Mouse (Mus musculus) thymus, postnatal 10 days (tissue): ENCODE data around the gene Gstp1.
"Not testable (repeated sequence)": the region's sequence is repeated elsewhere in the genome, so short reads cannot be mapped to it uniquely, and the experiment has no call there.

Experiments used
- DNase-seq, 2 experiments: peaks; one replicate each; pipeline ENCODE4 v3.0.0; 2021; ENCODE audit warnings: low spot score in 2 of 2

Gene Gstp1

DNA sequence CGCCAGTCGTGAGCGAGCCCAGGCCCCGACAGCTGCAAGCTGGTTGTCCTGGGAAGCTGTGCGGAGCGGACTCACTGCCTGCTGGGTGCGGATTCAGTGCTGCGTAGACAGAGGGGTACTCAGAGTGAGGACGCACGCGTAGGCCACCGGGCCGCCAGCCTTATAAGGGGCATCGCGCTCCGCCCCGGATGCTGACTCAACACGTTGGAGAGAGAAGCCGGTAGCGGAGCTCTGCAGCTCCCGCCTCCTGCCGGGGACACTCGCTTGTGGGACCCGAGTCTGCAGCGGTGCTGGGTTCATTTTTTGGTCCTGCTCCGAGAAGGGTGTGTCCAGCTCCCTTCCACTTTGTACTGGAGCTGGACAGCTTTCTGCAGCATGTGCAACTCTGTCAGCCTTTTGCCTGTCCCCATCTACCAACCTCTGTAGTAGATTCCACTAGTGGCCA, at the start of gene Gstp1:
Gstp1 (minus strand) TSS at position 198 of the 445 bp plus-strand sequence.
- peak; percentile 81 to 85 for DNase-seq

DNA sequence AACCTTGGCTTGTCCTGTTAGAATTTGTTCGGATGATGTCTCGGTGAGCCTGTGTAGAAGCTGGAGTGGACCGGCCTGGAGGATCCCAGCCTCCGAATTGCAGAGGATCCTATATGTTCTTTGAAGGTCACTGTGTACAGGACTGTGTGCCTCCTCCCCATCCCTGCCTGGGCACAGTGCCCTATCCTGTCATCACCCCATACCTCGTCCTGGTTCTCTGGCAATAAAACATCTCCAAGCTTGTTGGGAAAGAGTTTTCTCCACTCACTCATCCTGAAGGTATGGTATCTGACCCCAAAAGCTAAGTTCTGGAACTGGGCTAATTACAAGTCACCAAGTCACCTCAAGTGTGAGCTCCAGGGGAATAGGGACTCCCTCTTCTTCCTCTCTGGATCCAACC, 49.3 kb upstream of the Gstp1 start:
- DNase-seq, result no peak

DNA sequence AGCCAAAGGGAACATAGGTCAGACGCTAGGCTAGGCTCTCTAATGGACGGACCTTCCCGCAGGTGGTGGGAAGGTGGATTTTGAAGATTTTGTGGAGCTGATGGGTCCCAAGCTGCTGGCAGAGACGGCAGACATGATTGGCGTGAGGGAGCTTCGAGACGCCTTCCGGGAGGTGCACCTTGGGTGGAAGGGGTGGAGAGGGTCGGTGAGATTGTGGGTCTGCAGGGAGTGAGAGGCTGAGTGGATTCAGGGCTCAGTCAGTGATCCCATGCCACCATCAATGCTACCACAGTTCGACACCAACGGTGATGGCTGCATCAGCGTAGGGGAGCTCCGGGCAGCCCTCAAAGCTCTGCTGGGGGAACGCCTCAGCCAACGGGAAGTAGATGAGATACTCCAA, 48.4 kb upstream of the Gstp1 start:
- DNase-seq, result no peak

DNA sequence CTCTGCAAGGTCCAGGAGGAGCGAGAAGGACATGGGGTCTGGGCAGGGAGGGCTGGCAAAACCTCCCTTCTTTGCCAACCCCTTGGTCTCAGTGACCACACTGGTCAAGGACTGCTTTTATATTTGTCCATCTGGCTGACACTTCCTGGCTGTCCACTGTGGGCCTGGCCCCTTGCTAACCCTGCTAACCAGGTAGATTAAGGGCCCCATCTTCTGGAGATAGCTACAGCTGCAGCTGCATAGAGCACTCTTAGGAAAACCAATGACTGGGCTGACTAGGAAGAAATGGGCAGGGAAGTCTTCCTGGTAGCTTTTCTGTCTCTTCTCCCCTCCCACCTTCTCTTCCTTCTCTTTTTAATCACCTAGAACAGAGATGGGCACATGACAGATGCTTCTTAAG, 47.2 kb upstream of the Gstp1 start:
- DNase-seq, result no peak

DNA sequence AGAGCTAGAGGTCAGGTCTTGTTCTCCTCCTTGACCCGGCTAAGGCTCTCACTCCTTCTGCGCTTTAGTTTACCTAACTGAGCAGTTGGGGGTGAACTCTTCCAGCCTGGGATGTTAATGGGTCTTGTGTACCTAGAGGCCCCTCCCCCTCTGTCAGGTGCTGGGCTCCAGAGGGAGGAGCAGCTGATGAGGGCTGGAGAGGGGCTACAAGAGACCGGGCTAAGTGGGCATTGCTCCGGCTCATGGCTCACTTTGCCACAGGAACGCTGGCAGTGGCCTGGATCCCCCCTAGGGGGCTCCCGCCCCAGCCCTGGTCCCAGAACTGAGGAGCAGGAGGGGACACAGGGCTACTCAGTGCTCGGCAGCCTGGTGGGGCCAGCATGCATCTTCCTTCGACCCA, 46.0 kb upstream of the Gstp1 start:
- DNase-seq, result no peak

DNA sequence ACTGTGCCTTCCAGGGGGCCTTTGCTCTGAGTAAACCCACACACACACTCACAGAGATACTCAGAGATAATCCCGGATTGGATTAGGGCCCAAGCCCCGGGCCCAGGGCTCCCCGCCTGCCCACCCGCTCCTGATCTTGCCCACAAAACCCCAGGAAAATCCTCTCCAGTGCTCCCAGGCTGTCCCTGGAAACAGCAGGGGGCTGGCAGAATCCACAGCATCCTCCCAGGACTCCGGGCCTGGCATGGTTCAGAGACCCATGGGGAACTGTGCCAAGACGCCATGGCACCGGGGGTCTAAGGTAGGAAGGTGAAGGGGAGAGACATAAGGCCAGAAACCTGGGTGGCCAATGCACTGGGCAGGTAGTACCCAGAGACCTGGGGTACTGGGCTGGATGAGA, 45.5 kb upstream of the Gstp1 start:
- no peak for DNase-seq

DNA sequence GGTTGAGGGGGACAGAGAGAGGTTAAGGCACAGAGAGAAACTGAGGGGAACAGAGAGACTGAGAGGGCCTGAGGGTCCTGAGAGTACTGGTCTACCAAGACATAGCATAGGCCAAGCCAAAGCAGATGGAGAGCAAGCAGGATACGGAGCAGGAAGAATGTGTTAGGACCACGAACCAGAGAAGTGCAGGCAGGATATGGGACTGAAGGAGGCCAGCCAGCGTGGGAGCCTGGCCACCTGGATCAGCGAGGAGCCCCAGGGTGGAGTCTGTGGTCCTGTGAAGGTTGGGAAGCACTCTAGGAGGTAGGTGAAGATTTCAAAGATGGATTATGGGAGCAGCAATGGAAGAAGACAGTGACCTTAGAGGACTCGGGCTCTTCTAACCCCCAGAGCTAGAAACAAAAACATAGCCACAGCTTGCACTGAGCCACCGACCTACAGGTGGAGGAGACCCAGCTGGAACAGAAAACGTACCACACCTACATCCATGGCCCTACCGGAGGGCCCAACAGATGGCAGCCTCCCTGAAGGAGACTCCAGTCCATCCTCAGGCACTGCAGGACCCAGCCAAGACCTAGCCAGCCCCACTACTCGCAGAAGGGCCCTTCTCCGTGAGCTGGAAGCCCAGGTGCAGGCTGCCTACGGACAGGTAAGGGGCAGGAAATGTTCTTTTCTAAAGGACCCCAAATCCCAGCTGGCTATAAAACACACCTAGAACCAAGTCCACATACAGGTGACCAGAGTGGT, 44.6 kb upstream of the Gstp1 start:
- no peak for DNase-seq

DNA sequence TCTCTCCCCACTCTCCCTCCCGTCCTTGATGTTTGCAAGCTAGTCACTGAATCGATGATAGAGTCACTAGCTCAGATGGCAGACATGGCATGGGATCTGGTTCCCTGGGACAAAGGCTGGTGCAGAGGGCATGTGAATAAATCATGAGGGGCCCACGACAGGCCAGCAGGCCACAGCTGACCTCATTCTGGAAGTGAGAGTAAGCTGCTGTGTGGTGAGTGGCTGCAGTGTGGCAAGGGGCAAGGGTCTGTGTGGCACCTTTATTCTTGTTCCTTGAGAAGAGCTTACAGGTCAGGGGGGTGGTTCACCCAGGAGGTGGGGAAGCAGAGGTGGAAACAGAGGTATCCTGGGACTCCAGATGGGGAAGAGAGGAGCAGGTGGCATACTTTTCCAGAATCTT, 43.6 kb upstream of the Gstp1 start, which contains the start of gene Cabp2:
Cabp2 (plus strand) TSS at position 185 of the 400 bp plus-strand sequence.
- DNase-seq, result no peak

DNA sequence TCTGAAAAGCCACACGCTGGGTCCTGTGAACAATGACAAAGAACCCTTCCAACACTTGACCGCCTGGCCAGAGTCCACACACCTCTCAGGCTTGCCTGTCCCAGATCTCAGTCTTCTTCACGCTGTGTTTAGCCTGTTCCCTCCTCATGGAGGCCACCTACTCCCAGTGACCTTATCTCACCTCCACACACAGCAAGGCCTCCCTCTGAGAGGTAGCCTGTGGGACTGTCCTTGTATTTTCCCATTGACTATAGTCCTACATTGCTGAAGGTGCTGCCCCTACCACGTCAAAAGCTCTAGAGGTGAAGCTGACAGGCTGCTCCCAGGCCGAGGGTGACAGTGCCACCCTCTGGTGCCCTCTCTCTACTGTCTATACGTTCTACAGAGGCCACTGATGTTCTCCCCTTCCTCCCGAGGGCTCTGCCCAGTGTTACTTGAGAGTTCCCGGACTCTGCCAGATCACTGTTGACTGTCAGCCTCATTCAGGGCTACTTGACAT, 42.8 kb upstream of the Gstp1 start:
- DNase-seq, result no peak

DNA sequence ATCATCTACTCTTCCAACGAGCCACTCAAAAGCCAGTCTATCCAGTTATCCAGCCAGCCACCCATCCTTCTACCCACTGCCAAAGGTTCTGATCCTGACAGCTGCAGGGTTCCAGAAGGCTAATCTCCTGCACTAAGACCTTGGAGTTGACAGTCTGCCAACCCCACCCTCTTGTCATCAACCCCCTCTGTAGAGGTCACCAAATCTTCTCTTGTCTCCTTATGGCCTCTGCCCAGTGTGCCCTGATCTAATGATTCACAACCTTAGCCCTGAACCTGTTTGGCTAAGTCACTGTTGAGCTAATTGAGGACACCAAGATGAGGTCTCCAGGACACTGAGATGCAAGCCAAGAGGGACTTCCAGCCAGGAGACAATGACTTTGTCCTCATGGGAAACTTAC, 41.8 kb upstream of the Gstp1 start:
- no peak for DNase-seq

DNA sequence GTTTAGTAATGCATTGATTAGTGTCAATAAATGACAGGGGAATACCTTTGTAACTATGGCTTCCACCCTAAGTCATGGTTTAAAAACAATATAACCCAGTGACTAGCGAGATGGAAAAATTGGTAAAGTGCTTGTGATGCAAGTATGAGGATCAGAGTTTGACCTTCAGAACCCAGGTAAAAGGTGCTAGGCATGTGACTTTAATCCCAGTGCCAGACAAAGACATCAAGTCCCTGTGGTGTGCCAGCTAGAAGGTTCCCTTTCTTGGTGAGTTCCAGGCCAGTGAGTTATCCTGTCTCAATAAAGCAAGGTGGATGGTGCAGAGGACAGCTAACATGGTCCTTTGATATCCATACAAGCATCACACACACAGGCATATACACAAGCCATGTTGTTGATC, 37.7 kb upstream of the Gstp1 start:
- DNase-seq, result no peak

DNA sequence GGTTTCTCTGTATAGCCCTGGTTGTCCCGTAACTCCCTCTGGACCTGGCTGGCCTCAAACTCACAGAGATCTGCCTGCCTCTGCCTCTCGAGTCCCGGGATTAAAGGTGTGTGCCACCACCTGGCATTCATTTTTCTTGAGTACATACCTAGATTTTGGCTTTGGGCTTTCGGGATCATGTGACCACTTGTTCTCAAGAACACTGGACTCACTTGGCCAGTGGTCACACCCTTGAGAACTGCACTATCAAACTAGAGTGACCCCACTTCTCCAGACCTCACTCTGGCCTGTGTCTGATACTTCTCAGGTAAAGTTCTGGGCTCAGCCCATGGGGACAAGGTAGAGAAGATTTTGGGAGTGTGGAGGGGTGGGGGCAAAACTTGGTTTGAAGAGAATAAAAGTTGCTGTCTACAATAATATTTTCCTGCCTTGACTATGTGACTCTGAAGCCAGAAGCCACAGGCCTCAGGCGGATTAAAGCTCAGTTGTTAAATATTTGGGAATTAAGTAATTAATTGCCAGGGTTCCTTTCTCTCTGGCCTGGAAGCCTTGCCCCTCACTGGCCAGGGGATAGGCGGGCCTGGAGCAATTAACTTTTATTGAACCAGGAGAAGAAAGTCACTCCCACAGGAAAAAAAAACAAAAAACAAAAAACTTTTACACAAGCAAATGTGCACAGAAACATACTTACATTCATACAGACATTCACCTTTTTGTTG, 35.1 kb upstream of the Gstp1 start:
- DNase-seq, result no peak

DNA sequence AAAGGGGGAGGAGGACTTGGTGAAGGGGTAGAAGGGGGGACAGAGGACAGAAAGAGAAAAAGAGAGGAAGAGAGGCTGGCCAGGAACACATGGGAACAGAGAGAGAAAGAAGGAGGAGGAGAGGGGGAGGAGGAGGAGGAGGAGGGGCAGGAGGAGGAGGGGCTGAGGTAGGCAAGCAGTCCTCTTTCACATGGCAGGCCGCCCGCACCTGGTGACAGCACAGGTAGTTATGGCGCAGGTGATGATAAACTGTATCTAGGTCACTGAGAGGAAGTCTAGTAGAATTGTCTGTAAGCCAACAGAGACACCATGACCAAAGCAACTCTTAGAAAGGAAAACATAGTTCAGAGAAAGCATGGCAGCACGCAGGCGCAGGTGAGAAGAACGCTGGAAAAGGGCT, 33.6 kb upstream of the Gstp1 start:
- DNase-seq, result no peak

DNA sequence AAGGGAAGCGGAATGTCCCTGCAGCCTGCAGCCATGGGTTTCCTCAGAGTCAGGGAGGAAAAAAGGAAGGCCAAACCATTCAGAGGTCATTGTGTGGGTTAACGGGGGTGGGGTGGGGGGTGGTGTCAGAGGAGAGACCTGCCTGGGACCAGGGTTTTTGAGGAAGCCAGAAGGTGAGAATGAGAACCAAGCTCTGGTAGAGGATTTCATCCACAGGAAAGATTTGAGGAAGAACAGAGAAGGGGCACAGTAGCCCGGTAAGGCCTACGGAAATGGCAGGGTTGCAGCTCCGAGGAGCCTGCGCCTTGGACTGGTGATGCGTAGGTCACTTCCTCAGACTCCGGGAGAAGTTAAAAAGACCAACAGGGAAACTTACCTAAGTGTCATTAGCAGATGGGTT, 33.0 kb upstream of the Gstp1 start:
- no peak for DNase-seq

DNA sequence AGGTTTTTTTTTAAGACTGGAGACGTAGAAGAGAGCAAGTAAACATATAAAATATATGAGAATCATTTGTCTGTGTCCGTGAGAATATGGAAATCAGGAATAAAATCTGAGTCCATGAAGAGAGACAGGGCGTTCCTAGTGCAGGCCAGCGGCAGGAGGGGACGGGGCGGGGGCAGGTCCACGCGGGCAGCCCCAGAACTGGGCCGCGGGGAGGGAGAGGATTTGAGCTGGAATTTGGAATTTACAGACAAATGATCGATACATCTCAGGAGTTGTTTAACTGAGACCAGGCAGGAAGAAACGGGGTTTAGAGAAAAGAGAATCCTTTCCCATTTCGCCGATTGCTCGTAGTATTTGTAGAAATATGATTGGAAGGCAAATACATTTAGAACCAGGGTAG, 32.5 kb upstream of the Gstp1 start:
- no peak for DNase-seq

DNA sequence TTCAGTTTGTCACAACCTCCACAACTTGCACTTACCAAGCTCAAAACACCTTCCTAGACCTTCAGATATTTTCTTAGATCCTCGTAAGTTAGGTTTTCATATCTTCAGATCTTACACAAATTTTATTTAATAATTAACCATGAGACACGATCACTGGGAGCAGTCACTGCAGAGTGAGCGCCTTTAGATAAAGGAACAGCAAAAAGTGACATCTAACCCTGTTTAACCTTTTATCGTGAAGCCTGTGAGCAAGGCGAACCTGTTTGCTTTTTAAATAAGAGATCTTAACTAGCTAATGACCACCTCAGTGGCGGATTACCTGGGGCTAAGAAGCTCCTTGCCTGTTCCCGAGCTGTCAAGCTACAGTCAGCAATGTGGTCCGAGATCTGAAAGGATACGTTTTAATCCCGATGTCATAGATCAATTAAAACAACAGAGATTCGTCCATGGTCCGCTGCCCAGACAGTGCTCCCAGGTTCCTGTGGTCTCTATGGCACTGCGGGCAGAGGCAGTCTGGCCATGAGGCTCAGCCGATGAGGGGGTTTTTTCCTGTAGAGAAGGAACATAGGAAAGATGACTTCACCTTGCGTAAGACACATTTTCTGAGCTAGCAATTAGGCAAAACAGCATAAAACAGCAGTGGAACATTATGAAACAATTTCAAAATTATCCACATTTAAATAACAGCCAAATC, 31.1 kb upstream of the Gstp1 start:
- DNase-seq, result no peak

DNA sequence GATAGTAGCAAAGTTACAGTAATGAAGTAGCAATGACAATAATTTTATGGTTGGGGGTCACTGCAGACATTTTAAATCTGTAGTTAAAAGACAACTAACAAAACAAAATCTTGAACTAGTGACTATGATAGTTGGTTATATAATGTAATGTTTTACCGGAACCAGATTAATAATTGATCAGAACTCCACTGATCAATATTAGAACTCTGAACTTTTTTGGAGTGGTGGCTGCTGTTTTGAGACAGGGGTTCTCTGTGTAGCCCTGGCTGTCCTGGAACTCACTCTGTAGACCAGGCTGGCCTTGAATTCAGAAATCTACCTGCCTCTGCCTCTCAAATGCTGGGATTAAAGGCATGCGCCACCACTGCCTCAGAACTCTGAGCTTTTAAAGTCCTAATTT, 30.5 kb upstream of the Gstp1 start:
- DNase-seq, result not testable (repeated sequence)

DNA sequence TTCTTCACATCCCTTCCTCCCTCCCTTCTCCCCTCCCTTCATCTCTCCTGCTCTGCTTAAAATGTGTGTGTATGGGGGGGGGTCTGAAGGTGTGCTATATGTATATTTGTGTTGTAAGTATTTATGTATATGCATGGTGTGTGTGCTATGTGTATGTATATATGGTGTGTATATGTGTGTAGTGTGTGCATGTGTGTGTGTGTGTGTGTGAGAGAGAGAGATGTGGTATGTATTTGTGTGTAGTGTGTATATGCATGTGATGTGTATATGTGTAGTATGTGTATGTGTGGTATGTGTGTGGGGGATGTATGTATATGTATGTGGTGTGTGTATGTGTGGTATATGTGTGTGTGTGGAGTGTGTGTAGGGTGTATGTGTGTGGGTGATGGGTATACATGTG, 29.1 kb upstream of the Gstp1 start:
- no peak for DNase-seq

DNA sequence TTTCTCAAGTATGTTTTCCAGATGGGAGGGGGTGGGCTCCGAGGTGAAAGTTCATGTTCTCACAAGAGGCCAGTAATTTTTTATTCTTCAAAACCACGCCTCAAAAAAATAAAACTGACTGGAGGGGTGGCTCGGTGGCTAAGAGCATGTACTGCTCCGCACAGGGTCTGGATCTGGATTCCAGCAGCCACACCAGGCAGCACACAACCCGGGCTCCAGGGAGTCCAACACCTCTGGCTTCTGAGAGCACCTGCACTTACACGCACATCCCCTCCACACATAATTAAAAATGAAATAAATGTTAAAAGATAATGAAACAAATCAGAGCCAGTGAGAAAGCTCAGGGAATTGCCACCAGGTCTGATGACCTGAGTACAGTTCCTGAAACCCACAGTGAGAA, 28.5 kb upstream of the Gstp1 start:
- DNase-seq, result no peak

DNA sequence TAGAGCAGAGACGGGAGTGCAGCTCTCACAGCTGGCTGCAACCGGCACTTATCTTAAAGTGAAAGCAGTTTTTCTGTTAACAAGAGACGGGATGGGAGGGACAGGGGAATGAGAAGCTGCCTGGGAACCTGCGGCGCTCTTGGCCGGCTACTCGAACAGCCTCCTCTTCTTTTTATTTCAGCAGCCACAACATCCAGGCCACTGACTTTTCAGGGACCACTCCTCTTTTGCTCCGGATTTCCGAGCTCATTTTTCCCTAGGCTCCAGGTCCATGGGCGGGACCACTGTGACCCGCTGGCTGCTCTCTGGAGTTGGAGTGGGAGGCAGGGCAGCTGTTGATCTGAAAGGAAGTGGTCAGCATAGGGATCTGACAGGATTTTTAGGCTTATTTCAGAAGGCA, 26.7 kb upstream of the Gstp1 start:
- not testable (repeated sequence) for DNase-seq

DNA sequence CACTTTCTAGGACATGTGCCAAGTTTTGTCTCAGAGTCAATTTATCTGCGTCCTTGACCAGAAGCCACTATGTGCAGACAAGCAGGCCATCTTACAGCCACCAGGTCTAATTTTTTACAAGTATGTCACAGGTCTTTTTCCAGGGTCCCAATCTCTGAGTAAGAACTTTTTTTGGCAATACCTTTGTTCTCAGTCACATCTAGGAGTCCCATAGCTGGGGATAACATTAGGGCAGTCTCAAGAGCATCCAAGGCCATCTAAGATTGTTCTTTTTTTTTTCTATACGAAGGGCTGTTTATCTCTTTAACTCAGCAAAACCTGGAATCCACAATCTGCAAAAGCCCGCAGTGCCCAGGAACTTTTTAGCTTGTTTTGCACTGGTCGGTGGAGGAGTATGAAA, 25.6 kb upstream of the Gstp1 start:
- DNase-seq, result not testable (repeated sequence)

DNA sequence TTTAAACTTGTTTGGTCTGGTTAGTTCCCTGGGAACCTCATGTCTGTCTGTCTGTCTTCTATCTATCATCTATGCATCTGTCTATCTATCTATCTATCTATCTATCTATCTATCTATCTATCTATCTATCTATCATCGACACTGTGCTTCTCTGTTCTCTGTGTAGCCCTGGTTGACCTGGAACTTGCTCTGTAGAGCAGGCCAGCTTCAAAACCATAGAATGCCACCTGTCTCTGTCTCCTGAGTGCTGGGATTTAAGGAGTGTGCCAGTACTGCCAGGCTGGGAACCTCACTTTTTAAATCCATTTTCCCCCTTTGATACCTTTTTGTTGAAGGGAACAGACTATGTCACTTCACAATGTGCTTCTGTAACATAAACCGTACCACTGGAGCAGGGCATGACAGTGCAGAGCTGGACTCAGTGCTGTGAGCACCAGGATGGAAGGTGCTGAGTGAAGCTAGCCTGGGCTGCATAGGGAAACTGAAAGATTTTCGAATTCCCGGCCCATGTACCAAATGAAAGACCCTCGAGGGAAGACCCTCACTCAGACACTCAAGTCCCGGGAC, 23.2 kb upstream of the Gstp1 start:
- DNase-seq, result no peak
